Mouse (Mus musculus) embryo, embryonic 11 days (tissue): Measurements from ENCODE around the gene Setd6.

Experiments used
- DNase-seq: peaks from one replicate; pipeline ENCODE4 v3.0.0-alpha.2; 2015

Setd6 gene

DNA sequence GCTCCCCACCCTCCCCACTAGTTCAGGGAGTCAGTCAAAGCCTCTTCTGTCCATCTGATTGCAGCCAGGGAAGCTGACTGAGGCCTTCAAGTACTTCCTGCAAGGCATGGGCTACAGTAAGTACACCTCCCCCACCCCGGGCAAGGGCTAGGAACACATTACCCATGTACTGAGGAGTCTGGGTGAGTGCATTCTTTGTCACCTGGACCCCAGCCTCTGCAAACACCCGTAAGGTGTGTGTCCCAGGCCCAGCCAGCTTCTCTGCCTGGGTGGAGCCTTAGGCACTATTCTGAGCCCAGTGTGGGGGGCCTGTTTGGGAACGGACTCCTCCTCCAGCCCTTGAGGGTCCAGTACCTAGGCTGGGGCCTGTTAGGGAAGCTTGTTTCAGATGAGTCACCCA lies 4.7 kb upstream of the Setd6 start:
- DNase-seq, result no peak

DNA sequence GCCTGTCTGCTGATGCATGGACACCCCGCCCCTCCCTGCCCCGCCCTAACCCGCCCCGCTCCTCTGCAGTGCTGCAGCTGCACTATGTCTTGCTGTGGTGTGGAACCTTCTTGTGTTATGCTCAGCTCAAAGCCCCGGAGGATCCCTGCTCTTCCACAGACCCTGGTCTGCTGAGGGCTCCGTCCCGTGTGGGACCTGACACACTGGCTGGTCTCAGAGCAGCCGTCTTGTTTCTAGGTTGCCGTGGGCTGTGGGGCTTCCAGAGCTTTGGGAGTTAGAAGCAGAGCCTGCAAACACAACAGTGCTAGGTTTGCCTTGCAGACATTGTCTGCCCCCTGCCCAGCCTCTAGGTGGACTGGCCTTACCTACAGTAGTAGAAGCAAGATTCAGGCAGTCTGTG lies 3.3 kb upstream of the Setd6 start:
- no peak for DNase-seq

DNA sequence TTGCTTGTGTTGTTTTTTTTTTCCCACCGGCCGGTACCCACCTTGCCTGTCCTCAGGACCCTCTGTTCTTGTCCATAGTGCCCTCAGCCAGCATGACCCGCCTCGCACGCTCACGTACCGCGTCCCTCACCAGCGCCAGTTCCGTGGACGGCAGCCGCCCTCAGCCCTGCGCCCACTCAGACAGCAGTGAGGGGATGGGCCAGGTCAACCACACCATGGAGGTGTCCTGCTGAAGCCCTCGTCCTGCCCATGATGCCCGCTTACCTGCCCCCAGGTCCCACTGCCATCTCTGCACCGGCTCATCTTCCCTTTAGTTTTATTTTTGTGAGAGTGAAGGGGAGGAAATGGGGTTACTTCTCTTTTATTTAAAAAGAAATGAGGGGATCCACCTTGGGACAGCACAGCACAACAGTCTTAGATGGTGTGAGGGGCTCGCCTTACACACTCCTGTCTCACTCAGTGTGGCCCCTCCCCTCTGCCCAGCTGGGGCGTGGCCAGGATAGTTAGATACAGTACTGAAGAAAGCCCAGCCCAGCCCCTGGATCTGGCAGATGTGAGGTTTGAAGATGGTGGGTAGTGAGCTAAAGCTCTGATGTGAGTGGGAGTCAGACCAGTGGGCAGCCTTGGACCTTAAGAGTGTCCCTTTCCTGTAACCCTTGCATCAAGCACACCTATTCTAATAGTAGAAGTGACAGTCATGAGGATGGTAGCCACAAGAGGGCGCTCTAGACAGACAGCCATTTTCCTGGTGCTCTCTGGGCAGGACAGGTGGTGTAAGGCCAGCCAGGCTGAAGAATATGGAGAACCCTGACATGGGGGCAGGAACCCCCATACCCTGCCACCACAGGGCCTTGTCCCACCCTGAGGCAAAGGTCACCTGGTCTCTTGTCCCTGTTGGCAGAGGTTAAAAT lies 2.3 kb upstream of the Setd6 start:
- peak; percentile 75 for DNase-seq

DNA sequence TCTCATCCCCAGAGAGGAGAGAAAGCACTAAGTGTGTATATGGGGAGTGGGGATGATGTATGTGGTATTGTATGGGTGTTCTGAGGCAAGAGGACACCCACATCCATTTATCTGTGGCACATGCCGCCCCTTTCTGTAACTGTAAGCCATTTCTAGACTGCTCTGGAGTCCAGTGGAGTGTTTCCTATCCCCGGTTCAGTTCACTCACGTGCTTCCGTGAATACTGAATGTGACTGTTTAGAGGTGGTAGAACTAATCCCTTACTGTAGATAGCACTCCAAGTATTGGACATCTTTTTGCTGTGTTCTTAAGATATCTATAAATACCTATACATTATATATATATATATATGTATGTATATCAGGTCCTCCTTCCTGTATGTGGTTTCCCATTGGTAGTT lies 1.3 kb upstream of the Setd6 start:
- no peak for DNase-seq

DNA sequence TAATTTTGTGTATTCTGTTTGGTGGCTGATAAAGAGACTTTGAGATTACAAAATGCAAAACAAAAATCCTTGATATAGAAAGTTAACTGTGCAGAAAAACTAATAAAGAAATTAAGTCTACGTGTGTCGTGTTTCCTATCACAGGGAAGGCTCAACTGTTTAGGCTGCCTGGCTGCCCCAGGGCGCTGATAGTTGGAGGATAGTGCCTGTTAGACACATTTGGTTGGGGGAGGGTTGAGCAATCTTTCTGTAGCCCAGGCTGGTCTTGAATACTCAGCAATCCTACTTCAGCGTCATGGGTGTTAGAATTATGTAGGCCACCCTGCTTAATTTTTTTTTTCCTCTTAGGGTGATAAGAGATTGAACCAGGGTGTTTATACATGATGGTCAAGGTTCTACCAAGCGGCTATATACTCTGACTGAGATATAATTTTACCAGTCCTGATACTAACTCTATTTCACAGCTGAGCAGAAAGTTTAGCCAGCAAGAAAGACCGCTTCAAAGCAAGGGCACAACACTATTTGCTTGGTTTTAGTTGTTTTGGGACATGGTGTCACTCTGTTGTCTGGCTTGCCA lies 756 bp upstream of the Setd6 start:
- no peak for DNase-seq

DNA sequence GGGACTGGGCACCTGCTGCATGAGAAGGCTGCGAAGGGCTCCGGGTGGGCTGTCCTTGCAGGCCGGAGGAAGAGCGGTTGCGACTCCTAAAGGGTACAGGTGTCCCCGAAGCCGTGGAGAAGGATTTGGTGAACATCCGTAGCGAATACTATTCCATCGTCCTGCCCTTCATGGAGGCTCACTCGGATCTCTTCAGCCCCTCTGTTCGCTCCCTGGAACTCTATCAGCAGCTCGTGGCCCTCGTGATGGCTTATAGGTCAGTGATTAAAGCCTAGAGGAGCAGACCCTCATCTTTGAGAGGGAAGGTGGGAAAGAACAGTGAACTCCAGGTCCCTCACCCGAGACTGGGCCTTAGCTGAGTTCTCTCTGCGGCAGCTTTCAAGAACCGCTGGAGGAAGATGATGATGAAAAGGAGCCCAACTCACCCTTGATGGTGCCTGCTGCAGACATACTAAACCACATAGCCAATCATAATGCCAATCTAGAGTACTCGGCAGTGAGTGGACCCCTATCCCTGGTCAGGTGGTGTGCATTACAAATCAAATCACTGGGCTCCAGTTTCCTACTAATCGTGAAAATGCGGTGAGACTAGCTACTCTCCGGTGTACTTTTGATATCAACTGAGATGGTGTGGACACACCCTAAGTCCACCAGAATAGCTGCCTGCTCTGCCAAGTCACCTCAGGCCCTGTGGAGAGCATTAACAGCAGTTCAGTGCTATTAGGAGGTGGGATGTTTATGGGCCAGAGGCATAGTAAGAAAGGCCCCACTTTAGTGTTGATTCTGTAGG lies 1.1 kb downstream of the Setd6 start:
- peak; percentile 25 for DNase-seq

DNA sequence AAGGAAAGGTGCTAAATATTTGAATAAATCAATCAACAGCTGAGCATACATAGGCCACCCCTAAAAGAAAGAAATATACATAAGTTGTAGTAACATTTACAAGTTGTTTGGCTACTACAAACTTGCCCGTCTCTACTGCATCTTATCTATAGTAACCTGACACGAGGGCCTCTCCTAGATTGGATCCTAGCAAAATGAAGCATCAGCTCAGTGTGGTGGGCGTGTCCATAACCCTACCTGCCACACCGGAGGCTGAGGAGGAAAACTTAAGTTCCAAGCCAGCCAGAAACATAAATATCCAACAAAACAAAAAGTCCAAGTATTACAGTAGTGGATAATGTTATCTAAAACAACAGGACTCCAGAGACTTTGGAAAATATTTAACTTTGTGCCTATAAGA lies 11.9 kb downstream of the Setd6 start:
- DNase-seq, result no peak

DNA sequence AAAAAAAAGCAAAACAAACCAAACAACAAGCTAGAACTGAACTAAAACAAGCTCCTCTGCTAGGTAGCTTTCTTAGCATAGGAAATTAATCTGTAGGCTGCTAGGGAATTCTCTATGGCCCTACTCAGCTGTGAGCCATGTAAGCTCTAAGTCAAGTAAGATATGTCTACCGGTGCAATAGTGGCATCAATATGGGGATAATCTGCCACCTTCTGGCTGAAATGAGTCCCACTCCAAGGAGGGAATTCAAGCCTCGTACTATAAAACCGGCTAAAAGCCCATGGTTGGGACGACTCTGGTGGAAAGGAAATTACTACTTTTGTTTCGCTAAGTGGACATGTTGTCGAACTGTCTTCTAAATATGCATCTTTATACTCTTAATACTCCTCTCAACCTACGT lies 22.9 kb downstream of the Setd6 start:
- DNase-seq, result peak; percentile 15

DNA sequence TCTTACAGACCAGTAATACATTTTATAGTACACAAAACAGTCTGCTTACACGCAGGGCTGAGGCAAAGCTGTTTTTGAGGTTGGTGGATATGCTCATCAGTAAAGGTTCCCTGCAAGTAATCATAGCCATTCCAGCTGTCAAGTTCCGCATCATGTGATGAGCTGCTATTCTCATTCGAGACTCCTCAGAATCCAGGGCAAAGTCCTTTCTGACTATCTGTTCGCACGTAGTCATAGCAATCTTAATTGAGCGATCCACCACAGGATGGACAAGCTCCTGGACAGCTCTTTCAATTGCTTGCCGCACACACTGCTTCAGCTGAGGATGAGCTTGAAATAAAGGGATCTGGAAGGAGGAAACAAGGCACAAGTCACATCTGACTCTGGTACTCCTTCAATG lies 26.1 kb downstream of the Setd6 start:
- no peak for DNase-seq

DNA sequence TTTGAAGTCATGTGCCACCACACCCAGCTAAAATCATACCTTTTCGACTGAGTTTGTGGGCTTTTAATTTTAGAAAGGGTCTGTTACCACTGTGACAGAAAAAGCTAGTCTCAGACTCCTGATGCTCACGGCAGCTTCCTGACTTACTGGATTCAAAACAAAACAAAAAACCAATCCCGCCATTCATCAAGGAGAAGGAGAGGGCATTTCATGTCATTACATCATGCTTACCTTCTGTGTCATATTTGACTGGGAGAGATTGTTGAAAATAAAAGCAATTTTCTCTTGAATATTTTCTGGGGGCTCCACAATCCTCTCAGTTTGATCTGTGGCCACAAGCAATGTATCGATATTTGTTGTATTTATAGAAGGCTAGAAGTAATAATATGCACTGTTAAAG lies 32.3 kb downstream of the Setd6 start:
- DNase-seq, result no peak

DNA sequence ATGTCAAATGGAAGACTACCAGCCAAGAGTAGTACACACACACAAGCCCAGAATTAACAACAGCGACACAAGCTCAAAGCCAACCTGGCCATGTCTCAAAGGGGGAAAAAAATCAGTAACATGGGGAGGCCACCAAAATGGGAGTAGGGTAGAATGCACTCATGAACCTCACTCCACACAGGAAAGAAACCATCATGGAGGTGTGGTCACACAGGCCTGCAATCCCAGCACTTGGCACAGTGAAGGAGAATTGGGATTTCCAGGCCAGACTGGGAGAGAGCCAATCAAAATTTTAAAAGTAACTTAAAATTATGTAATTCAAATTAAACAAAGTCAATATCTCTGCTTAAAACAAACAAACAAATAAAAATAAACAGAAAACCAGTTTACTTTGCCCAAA lies 36.2 kb downstream of the Setd6 start:
- no peak for DNase-seq

DNA sequence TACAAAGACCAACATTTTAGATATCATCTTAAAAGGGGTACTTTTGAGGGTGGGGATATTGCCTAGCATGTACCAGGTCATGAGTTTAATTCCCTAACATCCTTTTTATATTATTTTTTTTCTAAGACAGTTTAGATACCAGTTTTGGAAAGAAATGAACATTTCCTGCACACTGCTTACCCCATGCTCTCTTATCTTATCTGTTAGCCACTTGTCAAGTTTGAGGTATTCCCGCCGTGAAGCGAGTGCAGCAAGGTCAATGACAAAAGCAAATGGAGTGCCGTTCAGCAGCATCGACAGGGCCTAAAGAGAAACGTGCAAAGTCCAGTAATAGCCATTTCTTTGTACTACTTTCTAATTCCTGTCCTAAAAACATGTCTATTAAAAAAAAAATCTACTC lies 44.6 kb downstream of the Setd6 start:
- DNase-seq, result no peak

DNA sequence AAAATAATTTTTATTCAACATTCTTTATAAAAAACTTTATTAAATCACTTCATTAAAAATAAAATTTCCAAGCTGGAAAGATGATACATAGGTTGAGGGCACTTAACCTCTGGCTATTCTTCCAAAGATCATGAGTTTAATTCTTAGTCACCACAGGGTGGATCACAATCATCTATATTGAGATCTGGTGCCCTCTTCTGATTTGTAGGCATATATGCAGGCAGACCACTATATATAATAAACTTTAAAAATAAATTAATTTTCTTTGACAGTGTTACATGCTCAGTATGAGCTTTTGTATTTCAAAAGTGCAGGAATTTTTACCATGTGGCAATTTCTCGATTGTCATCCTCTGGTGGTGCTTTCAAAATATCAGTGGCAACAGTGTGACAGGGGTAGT lies 48.5 kb downstream of the Setd6 start:
- no peak for DNase-seq
